Mouse (Mus musculus) stomach, postnatal 0 days (tissue): ENCODE measurements at regions not wholly inside any gene's neighbourhood (a gene's known extent, or its start where the extent isn't known, plus 50 kb on each side); places are given as distances from the start of the nearest gene placed in this dataset.

Experiments
- ATAC-seq: fragments of 200-750 bp; cut with Nextera tagmentation; 2 replicates; pipeline ENCODE4 v1.8.0; 2017; ENCODE audit not compliant: low FRiP score, low TSS enrichment
- DNase-seq: peaks from one replicate; pipeline ENCODE4 v3.0.0-alpha.2; 2016; ENCODE audit warnings: low spot score
- H3K27ac ChIP-seq: fragments of 300-500 bp; sonication (generic); replicated peaks from 2 replicates; pipeline ENCODE4 v1.5.1; 2014; ENCODE audit warnings: mild to moderate bottlenecking, control low read depth
- H3K27me3 ChIP-seq: fragments of 300-500 bp; sonication (generic); 2 replicates; pipeline ENCODE4 v1.6.1; 2014; ENCODE audit warnings: low read length; ENCODE audit not compliant: control insufficient read depth, insufficient read depth
- H3K36me3 ChIP-seq: fragments of 300-500 bp; sonication (generic); 2 replicates; pipeline ENCODE4 v1.6.1; 2014; ENCODE audit warnings: low read length, mixed read lengths; ENCODE audit not compliant: control insufficient read depth, insufficient read depth
- H3K4me1 ChIP-seq: fragments of 300-500 bp; sonication (generic); replicated peaks from 2 replicates; pipeline ENCODE4 v1.6.1; 2014; ENCODE audit warnings: antibody characterized with exemption; ENCODE audit not compliant: control insufficient read depth, insufficient read depth
- H3K4me2 ChIP-seq: fragments of 300-500 bp; sonication (generic); replicated peaks from 2 replicates; pipeline ENCODE4 v1.6.1; 2014; ENCODE audit warnings: low read depth, mild to moderate bottlenecking, control low read depth, moderate library complexity
- H3K4me3 ChIP-seq: fragments of 300-500 bp; sonication (generic); 2 replicates; pipeline ENCODE4 v1.5.1; 2014; ENCODE audit warnings: low read depth, low read length, control low read depth
- H3K9ac ChIP-seq: fragments of 300-500 bp; sonication (generic); 2 replicates; pipeline ENCODE4 v1.6.1; 2014; ENCODE audit warnings: mild to moderate bottlenecking, low read length, control low read depth, mixed read lengths
- H3K9me3 ChIP-seq: fragments of 300-500 bp; sonication (generic); 2 replicates; pipeline ENCODE4 v1.6.1; 2016; ENCODE audit warnings: low read length; ENCODE audit not compliant: control insufficient read depth
- CTCF ChIP-seq: IDR thresholded peaks from 2 replicates; pipeline ENCODE4 v1.5.1; 2016; ENCODE audit warnings: antibody characterized with exemption, low read depth, mild to moderate bottlenecking, moderate library complexity
- EP300 ChIP-seq: optimal IDR thresholded peaks from 2 replicates; pipeline ENCODE3; 2016; ENCODE audit warnings: antibody characterized with exemption
- WGBS: fragments of 180-500 bp; shearing (Covaris S2); extraction: QIAGEN DNeasy Blood & Tissue Kit; methylation state at CpG from one replicate; pipeline ENCODE4 v1.1.7; 2014; 5-methylcytosine and 5-hydroxymethylcytosine counted together

DNA sequence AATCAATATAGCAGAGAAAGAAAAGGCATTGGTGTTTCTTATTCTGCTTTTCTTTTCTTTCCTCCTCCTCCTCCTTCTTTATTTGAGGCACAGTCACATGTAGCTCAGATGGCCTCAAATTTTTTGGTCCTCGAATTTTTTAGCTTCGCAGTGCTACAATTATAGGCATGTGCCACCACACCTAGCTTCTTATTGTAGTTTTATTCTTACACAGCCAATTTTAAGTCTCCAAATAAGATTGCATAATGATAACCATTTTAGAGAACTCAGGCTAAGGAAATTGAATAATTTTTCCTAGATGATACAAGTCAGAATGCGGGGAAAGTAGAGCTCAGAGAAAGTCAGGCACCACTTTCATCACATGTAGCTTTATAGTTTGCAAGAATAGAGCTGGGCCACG is 132.1 kb upstream of the Gm11042 start:
- Histone ChIP-seq H3K4me2 (no peak overlapping the region), H3K27me3 (no peaks in the 10 kb centered on the region), H3K36me3 (no peaks in the 10 kb centered on the region), H3K4me1 (no peaks in the 10 kb centered on the region), H3K9me3 (no peaks in the 10 kb centered on the region), H3K27ac (no peak overlapping the region), H3K4me3 (no peak overlapping the region), H3K9ac (no peak overlapping the region)
- no peak for TF ChIP-seq CTCF
- no peak for TF ChIP-seq EP300
- ATAC-seq: no peak
- no peak for DNase-seq
- 82% methylated on average over 4 of the region's 4 CpGs for WGBS

DNA sequence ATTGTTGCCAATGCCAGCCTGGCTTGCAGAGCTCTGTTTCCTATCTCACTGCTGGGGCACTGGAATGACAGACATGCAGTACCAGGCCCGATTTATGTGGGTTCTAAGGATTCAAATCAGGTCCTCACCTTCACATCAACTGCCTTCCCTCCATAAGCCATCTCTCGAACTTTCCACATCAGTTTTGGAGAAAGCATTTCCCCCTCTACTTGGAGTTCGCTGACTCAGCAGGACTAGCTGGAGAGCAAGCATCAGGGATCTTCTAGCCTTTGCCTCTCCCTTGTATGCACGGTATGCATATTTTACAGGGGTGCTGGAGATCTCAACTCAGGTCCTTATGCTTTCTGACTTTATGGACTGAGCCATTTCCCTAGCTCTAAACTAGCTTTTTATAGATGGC is 118.7 kb upstream of the Gm11042 start:
- TF ChIP-seq EP300 (no peak), CTCF (no peak)
- WGBS: 69% methylated on average over 4 of the region's 4 CpGs

DNA sequence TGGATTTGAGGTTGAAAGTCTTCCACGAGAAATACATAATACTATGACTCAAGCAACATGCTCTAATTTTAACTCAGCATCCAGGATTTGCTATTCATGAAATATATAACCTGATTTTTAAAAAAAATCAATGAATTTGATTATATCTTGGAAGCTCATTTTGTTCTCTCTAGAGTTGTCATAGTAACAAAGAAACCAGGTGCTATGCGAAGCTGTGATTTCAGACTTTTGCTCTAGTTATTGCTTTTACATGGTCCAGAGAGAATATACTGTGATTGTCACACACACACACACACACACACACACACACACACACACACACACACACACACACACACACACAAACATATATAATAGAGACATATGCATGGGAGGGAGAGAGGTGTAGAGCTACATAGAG is 98.5 kb upstream of the Gm11042 start:
- H3K36me3 ChIP-seq: no peaks in the 10 kb centered on the region
- TF ChIP-seq CTCF (no peak), EP300 (no peak)
- no peak overlapping the region for H3K9ac ChIP-seq
- H3K4me3 ChIP-seq: no peak overlapping the region
- H3K9me3 ChIP-seq: no peaks in the 10 kb centered on the region
- no peaks in the 10 kb centered on the region for H3K27me3 ChIP-seq
- no peak overlapping the region for H3K27ac ChIP-seq
- 82% methylated on average over 2 of the region's 2 CpGs for WGBS
- H3K4me2 ChIP-seq: no peak overlapping the region
- H3K4me1 ChIP-seq: no peaks in the 10 kb centered on the region
- DNase-seq (no peak), ATAC-seq (no peak)

More for the DNA sequence above, 118.7 kb upstream of the Gm11042 start:
- Histone ChIP-seq H3K9ac (no peak overlapping the region), H3K9me3 (no peaks in the 10 kb centered on the region), H3K4me1 (no peaks in the 10 kb centered on the region), H3K4me2 (no peak overlapping the region), H3K4me3 (no peak overlapping the region), H3K36me3 (no peaks in the 10 kb centered on the region), H3K27ac (no peak overlapping the region), H3K27me3 (no peaks in the 10 kb centered on the region)
- no peak for ATAC-seq
- DNase-seq: no peak

DNA sequence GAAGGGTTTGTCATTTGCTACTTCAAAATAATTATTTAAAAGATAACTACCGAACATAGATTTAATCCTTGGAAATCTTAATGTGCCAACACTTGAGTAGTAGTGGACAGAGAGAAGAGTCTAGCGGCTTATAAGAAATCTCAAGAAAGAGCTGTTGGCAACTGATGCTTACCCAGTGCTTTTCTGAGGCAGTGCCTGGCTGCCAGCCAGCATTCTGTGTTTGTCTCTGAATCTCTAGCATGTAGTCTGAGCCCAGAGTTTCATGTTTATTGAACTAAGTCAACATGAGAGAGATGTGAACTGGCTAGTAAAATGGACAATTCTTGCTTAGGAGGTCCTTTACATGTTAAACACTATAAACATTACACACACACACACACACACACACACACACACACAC is 94.3 kb upstream of the Gm11042 start:
- Histone ChIP-seq H3K27ac (no peak overlapping the region), H3K9ac (no peak overlapping the region), H3K4me3 (no peak overlapping the region), H3K27me3 (no peaks in the 10 kb centered on the region), H3K4me2 (no peak overlapping the region), H3K36me3 (no peaks in the 10 kb centered on the region), H3K9me3 (no peaks in the 10 kb centered on the region), H3K4me1 (no peaks in the 10 kb centered on the region)
- DNase-seq (no peak), ATAC-seq (no peak)
- TF ChIP-seq EP300 (no peak), CTCF (no peak)
- 45% methylated on average over 2 of the region's 2 CpGs for WGBS

DNA sequence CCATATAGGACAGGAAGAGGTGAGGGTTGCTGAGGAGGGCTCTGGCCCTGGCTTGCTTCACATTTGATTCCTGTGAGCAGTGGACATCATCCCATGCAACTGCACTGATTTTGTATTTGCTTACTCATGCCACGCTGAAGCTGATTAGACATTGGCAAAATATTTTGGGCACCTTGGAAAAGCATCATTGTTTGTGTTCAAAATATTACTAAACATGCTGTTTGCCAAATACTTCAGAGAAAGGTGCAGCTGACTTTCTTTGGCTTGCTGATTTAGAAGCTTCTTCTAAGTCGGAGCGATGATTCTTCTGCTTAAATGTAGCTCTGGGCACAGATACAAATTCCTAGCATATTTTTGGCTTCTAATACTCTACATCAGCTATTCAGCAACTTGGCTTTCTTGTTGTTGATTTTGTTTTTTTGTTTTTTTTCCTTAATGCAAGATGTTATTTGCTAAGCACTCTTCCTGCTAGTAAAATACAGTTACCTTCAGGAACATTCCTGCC is 91.4 kb upstream of the Gm11042 start:
- Histone ChIP-seq H3K4me3 (no peak overlapping the region), H3K27ac (no peak overlapping the region), H3K36me3 (no peaks in the 10 kb centered on the region), H3K27me3 (no peaks in the 10 kb centered on the region), H3K9me3 (no peaks in the 10 kb centered on the region), H3K4me1 (no peaks in the 10 kb centered on the region), H3K4me2 (no peak overlapping the region), H3K9ac (no peak overlapping the region)
- ATAC-seq (no peak), DNase-seq (no peak)
- 47% methylated on average over 3 of the region's 3 CpGs for WGBS
- TF ChIP-seq EP300: no peak
- TF ChIP-seq CTCF: no peak

DNA sequence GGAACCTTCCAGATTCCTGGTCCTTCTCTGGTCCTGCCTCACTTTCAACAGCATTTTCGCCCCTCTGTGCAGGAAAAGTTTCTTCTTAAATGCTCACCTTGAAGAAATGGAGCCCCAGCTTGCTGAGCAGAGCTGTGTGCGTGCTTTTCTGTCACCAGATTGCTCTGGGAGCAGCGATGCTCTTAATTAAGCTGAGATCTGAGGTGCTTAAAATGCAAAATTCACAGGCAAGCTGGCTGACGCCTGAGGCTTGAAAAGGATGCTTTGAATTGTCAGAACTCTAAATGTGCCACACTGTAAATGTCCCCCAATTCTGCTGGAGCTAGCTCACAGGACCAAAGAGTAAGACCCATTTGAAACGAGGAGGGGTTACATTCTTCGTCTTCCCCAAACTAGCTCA is 73.6 kb upstream of the Gm11042 start:
- Histone ChIP-seq H3K9me3 (no peaks in the 10 kb centered on the region), H3K36me3 (no peaks in the 10 kb centered on the region), H3K4me3 (no peak overlapping the region), H3K4me2 (no peak overlapping the region), H3K27ac (no peak overlapping the region), H3K4me1 (no peaks in the 10 kb centered on the region), H3K9ac (no peak overlapping the region), H3K27me3 (no peaks in the 10 kb centered on the region)
- no peak for TF ChIP-seq CTCF
- no peak for TF ChIP-seq EP300
- no peak for ATAC-seq
- WGBS: 70% methylated on average over 6 of the region's 6 CpGs
- no peak for DNase-seq
